Mouse (Mus musculus) ES-Bruce4 (cell line): ENCODE results near the gene Gbgt1. TPM values are rescaled to one million over a fixed set of nuclear protein-coding genes. Genes with fewer than 3 reads are reported as not detected.

Experiments used
- H3K27ac ChIP-seq: 2 replicates; pipeline ENCODE4 v1.5.1; 2012; ENCODE audit warnings: low read length, inconsistent platforms; ENCODE audit not compliant: insufficient read depth
- H3K27me3 ChIP-seq: 2 replicates; pipeline ENCODE4 v1.6.1; 2012; ENCODE audit warnings: mild to moderate bottlenecking, low read length, inconsistent platforms; ENCODE audit not compliant: control insufficient read depth, poor library complexity, insufficient read depth, severe bottlenecking
- H3K36me3 ChIP-seq: 2 replicates; pipeline ENCODE4 v1.6.1; 2012; ENCODE audit warnings: inconsistent platforms, mild to moderate bottlenecking, low read length, moderate library complexity; ENCODE audit not compliant: control insufficient read depth, poor library complexity, insufficient read depth, severe bottlenecking
- H3K4me1 ChIP-seq: one replicate; pipeline ENCODE4 v1.8.1; 2011; ENCODE audit warnings: low read length; ENCODE audit not compliant: control insufficient read depth, insufficient read depth
- H3K4me3 ChIP-seq: 2 replicates; pipeline ENCODE4 v1.5.1; 2011; ENCODE audit warnings: low read depth, mild to moderate bottlenecking, low read length
- H3K9ac ChIP-seq: 2 replicates; pipeline ENCODE4 v1.6.1; 2012; ENCODE audit warnings: low read depth, mild to moderate bottlenecking, inconsistent platforms; ENCODE audit not compliant: poor library complexity, severe bottlenecking
- H3K9me3 ChIP-seq: replicated peaks from 2 replicates; pipeline ENCODE4 v1.6.1; 2012; ENCODE audit warnings: mild to moderate bottlenecking, low read length, inconsistent platforms; ENCODE audit not compliant: control insufficient read depth, poor library complexity, insufficient read depth, severe bottlenecking
- CTCF ChIP-seq: IDR thresholded peaks from one replicate; pipeline ENCODE4 v1.8.1; 2011; ENCODE audit warnings: low read depth, low read length
- EP300 ChIP-seq: IDR thresholded peaks from 2 replicates; pipeline ENCODE4 v1.6.1; 2011; ENCODE audit warnings: low read depth, low read length; ENCODE audit not compliant: insufficient read depth
- POLR2A ChIP-seq: IDR thresholded peaks from one replicate; pipeline ENCODE4 v1.8.1; 2011; ENCODE audit warnings: low read length; ENCODE audit not compliant: insufficient read depth
- polyA plus RNA-seq: library from polyadenylated mRNA; stranded (reverse); fragments of >200 nt; gene quantifications from 2 replicates; pipeline ENCODE4 v1.2.4, GENCODE M21; 2011; ENCODE audit warnings: low read depth; ENCODE audit not compliant: missing spikeins, insufficient read depth, insufficient read length

Gene Gbgt1
- polyA plus RNA-seq, 1 experiment = 2.8 TPM

- TF ChIP-seq CTCF = peak; percentile 94
- no peak for TF ChIP-seq POLR2A
- Histone ChIP-seq H3K9ac (no peak overlapping the region), H3K4me1 (no peaks in the 10 kb centered on the region), H3K27ac (no peak overlapping the region), H3K4me3 (no peak overlapping the region), H3K27me3 (no peaks in the 10 kb centered on the region), H3K36me3 (peaks cover 16% of the 10 kb centered on the region), H3K9me3 (no peaks in the 10 kb centered on the region)
Measured at GRCm38 (mm10) chr2:28547237-28548172, 50.8 kb downstream of the Gbgt1 start.

DNA sequence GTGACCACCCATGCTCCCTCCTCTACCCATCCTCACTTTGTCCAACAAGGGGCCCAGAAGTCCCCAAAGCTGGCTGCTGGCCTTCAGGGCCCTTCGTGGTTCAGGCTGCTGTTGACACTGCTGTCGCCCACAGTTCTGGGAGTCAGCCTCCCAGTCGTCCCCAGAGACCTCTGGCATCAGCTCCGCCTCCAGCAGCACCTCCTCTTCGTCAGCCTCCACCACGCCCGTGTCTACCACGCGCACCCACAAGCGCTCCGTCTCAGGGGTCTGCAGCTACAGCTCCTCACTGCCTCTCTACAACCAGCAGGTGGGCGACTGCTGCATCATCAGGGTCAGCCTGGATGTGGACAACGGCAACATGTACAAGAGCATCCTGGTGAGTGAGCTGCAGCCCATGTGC is 52.5 kb downstream of the Gbgt1 start:
- Histone ChIP-seq H3K27me3 (no peaks in the 10 kb centered on the region), H3K9me3 (no peaks in the 10 kb centered on the region), H3K36me3 (peaks cover 18% of the 10 kb centered on the region), H3K27ac (no peak overlapping the region), H3K4me3 (no peak overlapping the region), H3K4me1 (no peaks in the 10 kb centered on the region), H3K9ac (no peak overlapping the region)
- no peak for TF ChIP-seq POLR2A
- TF ChIP-seq EP300 = no peak
- TF ChIP-seq CTCF = no peak

- H3K9ac ChIP-seq = no peak overlapping the region
- peaks cover 18% of the 10 kb centered on the region for H3K36me3 ChIP-seq
- no peaks in the 10 kb centered on the region for H3K9me3 ChIP-seq
- no peak overlapping the region for H3K27ac ChIP-seq
- TF ChIP-seq POLR2A (no peak), CTCF (no peak), EP300 (no peak)
- no peaks in the 10 kb centered on the region for H3K4me1 ChIP-seq
- H3K27me3 ChIP-seq = no peaks in the 10 kb centered on the region
- no peak overlapping the region for H3K4me3 ChIP-seq
Measured at GRCm38 (mm10) chr2:28552301-28552700, 55.6 kb downstream of the Gbgt1 start.

Other genes starting within 250 kb of the Gbgt1 start
- 4.0 and 4.1 TPM in 2 replicates for gene Ppp1r26, start 50.1 kb upstream of the Gbgt1 start, polyA plus RNA-seq
- gene 1700007K13Rik, start 30.6 kb upstream of the Gbgt1 start, polyA plus RNA-seq = 34.9 and 41.9 TPM in 2 replicates
- gene Mrps2, start 28.8 kb upstream of the Gbgt1 start, polyA plus RNA-seq = 68.4 and 74.6 TPM in 2 replicates
- gene Gm10134, start 9.2 kb downstream of the Gbgt1 start, polyA plus RNA-seq = 2.8 TPM in 1 of 2 replicates, not detected in the other
- gene Ralgds, start 16.2 kb downstream of the Gbgt1 start, polyA plus RNA-seq = 49.2 and 50.4 TPM in 2 replicates
- gene Cel, start 66.5 kb downstream of the Gbgt1 start, polyA plus RNA-seq = not detected in 2 replicates
- 29.0 TPM in 2 replicates for gene Gtf3c5, start 86.9 kb downstream of the Gbgt1 start, polyA plus RNA-seq
- 0.49 and 0.76 TPM in 2 replicates for gene Gfi1b, start 125.1 kb downstream of the Gbgt1 start, polyA plus RNA-seq
- 26.9 and 32.5 TPM in 2 replicates for gene Tsc1, start 144.3 kb downstream of the Gbgt1 start, polyA plus RNA-seq
- 1.1 TPM in 1 of 2 replicates, not detected in the other for gene Spaca9, start 202.8 kb downstream of the Gbgt1 start, polyA plus RNA-seq
- gene Ak8, start 203.3 kb downstream of the Gbgt1 start, polyA plus RNA-seq = 1.9 and 3.3 TPM in 2 replicates